Mouse (Mus musculus) cortical plate, adult 2 months (tissue): ENCODE results near the gene Atg4a-ps.

Experiments
- CTCF ChIP-seq: fragments of 200-500 bp; IDR thresholded peaks from 2 replicates; pipeline ENCODE4 v1.5.1; 2011; ENCODE audit warnings: mild to moderate bottlenecking, control low read depth, low read length; ENCODE audit not compliant: insufficient read depth; ENCODE audit errors: extremely low read depth
- POLR2A ChIP-seq: fragments of 200-500 bp; IDR thresholded peaks from 2 replicates; pipeline ENCODE4 v1.6.1; 2011; ENCODE audit warnings: mild to moderate bottlenecking, low read length, control low read depth; ENCODE audit not compliant: insufficient read depth; ENCODE audit errors: extremely low read depth

DNA sequence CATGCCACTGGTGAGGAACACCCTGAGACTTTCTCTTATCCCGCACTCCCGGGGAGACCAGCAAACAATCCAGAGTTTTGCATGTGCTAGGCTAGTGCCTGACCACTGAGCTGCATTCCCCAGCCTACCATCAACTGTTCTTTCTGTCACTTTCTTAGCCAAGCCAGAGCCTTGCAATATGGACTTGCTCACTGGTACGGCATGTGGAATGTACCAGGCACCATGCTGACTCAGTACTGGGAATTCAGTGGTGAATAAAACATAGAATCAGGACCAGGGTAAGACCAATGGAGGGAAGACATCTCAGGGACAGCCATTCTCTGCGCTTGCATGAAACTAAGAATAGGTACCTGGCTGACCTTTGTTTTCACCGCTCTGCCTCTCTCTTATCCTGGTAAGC is 35.6 kb downstream of the Atg4a-ps start:
- TF ChIP-seq CTCF (no peak), POLR2A (no peak)
